Mouse (Mus musculus) brain, embryonic 14.5 days (tissue): ENCODE measurements around the gene Adprm. TPM values are rescaled to one million over a fixed set of nuclear protein-coding genes. Genes with fewer than 3 reads are reported as not detected.
"Not testable (repeated sequence)": the region's sequence is repeated elsewhere in the genome, so short reads cannot be mapped to it uniquely, and the experiment has no call there.

Experiments used
- DNase-seq: peaks from one replicate; pipeline ENCODE4 v3.0.0-alpha.2; 2011; ENCODE audit warnings: low read depth
- CTCF ChIP-seq: fragments of 200-500 bp; IDR thresholded peaks from 2 replicates; pipeline ENCODE4 v1.5.1; 2012; ENCODE audit warnings: inconsistent platforms, mild to moderate bottlenecking, moderate library complexity, borderline replicate concordance; ENCODE audit not compliant: insufficient read depth, insufficient read length; ENCODE audit errors: extremely low read depth
- POLR2A ChIP-seq: fragments of 200-500 bp; IDR thresholded peaks from 2 replicates; pipeline ENCODE4 v1.6.1; 2012; ENCODE audit warnings: mild to moderate bottlenecking, inconsistent platforms, borderline replicate concordance; ENCODE audit not compliant: poor library complexity, insufficient read depth, insufficient read length, severe bottlenecking; ENCODE audit errors: extremely low read depth
- polyA plus RNA-seq: library from polyadenylated mRNA; depleted of rRNA; stranded (reverse); fragments of >200 nt; gene quantifications from 2 replicates; pipeline ENCODE4 v1.2.3, GENCODE M21; 2012; rRNA removed

Adprm gene
- polyA plus RNA-seq = 28.8 and 33.5 TPM in 2 replicates

DNA sequence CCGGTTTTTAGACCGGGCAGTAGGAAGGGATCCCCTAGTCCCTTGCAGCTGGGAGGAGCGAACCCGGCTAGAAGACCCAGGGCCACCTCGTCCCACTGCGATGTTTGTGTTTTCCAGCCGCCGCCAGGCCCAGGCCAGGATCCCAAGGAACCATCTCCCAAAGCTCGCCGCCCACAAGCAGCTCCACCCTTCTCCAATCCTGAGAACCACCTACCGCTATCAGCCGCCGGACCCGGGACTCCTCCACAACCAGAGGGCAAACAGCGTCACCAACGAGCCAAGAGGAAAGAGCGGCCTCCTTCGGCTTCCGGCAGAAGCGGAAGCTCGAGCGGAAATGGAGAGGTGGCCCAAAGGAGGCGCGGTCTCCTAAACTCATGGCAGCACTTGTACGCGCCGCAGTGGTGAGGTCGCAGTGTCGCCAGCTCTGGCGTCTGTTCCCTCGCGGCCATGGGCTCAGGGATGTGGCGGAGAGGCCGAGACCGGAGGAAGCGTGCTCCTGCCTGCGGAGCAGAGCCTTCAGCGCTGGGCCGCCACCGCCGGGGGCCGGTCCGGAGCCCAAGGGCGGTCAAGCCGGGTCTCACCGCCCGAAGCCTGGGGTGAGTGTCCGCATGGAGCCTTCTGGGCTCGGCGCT, at the start of gene Adprm, which contains the start of gene Sco1:
Adprm (minus strand) TSS at position 274 of the 632 bp plus-strand sequence.
Sco1 (plus strand) TSS at position 350 of the 632 bp plus-strand sequence.
- peak; percentile 44; the same call in 1 of the 2 replicates for TF ChIP-seq CTCF
- TF ChIP-seq POLR2A = peak; percentile 70; the same call in 1 of the 2 replicates
- peak; percentile 95 for DNase-seq

DNA sequence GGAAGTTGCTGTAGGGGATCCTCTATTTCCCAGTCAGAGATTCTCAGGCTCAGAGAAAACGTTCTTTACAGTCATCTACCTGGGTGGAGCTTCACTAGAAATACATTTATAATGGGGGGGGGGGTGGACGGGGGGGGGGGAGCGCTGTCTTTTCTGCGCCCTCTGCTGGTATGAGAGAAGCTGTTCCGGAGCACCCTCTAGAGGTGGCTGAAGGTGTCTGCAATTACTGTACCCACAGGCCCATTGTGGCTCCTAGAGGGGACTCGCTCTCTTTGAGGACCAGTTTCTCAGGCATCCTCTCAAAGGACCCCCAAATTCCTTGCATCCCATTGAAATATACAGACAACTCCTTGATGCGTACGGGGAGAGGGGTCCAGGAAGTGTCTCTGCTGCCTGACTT, 49.3 kb upstream of the Adprm start:
- TF ChIP-seq CTCF (peak; percentile 70), POLR2A (no peak)
- no peak for DNase-seq

DNA sequence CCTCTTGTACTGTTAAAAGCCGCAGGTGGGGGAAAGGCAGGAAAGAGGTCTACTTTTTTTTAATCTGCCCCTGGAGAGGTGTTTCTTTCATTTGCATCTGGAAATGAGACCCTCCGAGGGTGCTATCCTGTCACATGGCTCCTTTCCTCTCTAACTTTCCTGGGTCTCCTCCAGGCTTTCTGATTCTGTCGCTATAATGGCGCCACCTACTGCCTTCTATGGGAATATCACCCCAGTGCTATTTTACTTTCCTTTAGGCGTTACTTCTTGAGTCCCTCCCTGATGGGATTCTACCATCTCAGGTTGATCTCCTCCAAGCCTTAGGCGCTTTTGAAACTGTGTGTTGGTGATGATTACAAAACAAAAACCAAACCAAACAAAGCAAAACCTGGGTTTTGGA, 47.8 kb upstream of the Adprm start:
- DNase-seq = no peak
- TF ChIP-seq POLR2A (no peak), CTCF (peak; percentile 62; the same call in 1 of the 2 replicates)

DNA sequence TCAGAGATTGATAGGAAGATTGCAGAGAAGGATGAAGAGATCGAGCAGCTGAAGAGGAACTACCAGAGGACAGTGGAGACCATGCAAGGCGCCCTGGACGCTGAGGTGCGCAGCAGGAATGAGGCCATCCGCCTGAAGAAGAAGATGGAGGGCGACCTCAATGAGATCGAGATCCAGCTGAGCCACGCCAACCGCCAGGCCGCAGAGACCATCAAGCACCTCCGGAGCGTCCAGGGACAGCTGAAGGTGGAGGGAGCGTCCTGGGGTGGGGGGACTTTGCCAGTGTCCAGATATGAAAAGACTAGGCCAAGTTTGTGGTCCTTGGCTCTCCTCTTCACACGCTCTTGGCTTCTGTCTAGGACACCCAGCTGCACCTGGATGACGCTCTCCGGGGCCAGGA, 46.8 kb upstream of the Adprm start:
- TF ChIP-seq POLR2A (no peak), CTCF (no peak)
- no peak for DNase-seq

DNA sequence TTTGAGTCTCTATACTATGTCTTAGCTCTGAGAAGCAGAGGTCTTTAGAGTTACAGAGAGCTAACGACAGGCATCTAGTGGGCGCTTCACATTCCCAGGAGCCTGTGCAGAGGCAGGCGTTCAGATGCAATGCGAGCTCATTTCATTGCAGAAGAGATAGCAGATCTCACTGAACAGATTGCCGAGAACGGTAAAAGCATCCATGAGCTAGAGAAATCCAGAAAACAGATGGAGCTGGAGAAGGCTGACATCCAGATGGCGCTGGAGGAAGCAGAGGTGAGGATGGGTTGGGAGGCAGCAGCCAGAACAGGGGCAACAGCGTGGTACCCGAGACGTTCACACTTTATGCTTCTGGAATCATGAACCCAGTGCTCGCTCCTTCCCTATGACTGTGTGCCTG, 46.0 kb upstream of the Adprm start:
- TF ChIP-seq POLR2A (no peak), CTCF (no peak)
- DNase-seq = peak; percentile 27

DNA sequence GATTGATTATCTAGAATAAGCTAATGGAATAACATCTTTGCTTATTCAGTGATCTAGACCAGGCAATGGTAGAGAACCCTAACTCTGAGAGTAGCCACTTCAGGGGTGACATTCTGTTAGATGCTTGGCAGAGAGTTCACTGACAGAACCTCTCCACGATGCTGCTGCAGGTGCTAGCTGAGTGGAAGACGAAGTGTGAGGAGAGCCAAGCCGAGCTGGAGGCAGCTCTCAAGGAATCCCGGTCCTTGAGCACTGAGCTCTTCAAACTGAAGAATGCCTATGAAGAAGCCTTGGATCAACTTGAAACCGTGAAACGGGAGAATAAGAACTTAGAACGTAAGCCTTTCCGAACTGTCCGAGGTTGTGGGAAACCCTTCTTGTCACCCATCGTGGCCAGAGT, 45.3 kb upstream of the Adprm start:
- no peak for DNase-seq
- TF ChIP-seq CTCF = no peak
- TF ChIP-seq POLR2A = no peak

DNA sequence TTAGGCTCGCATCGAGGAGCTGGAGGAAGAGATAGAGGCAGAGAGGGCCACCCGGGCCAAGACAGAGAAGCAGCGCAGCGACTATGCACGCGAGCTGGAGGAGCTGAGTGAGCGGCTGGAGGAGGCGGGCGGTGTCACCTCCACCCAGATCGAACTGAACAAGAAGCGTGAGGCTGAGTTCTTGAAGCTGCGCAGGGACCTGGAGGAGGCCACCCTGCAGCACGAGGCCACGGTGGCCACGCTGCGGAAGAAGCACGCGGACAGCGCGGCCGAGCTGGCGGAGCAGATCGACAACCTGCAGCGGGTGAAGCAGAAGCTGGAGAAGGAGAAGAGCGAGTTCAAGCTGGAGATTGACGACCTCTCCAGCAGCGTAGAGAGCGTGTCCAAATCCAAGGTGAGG, 42.1 kb upstream of the Adprm start:
- no peak for DNase-seq
- no peak for TF ChIP-seq POLR2A
- TF ChIP-seq CTCF = no peak

DNA sequence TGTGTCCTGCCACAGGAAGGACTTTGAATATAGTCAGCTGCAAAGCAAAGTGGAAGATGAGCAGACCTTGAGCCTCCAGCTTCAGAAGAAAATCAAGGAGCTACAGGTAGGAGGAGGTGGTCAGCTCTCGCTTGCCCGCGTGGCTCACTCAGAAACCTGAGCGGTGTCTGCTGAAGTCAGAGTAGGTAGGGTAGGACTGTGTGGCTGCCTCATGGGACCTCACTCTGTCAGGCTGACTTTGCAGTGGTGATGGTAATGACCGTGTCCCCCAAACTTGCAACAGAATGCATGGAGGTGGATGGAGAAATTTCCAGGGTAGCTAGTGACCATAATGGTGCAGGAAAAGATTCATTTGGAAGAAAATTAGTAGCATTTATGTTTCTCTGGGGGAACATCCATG, 41.3 kb upstream of the Adprm start:
- TF ChIP-seq POLR2A (no peak), CTCF (no peak)
- no peak for DNase-seq

DNA sequence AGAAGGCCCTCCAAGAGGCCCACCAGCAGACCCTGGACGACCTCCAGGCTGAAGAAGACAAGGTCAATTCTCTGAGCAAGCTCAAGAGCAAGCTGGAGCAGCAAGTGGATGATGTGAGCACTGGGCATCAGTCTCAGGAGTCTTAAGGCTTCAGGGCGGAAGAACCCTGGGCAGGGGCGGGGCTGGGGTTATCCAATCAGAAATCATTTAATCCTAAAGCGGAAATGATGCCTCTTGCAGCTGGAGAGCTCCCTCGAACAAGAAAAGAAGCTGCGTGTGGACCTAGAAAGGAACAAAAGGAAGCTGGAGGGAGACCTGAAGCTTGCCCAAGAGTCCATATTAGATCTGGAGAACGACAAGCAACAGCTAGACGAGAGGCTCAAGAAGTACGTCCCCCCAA, 40.8 kb upstream of the Adprm start:
- no peak for DNase-seq
- TF ChIP-seq POLR2A = no peak
- TF ChIP-seq CTCF = no peak

DNA sequence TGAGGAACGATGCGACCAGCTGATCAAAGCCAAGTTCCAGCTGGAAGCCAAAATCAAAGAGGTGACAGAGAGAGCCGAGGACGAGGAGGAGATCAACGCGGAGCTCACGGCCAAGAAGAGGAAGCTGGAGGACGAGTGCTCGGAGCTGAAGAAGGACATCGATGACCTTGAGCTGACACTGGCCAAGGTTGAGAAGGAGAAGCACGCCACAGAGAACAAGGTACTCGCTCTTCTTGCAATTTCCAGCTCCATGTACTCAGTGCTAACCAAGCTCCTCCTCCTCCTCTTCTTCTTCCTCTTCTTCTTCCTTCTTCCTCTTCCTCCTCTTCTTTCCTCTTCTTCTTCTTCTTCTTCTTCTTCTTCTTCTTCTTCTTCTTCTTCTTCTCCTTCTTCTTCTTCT, 40.0 kb upstream of the Adprm start:
- not testable (repeated sequence) for DNase-seq

DNA sequence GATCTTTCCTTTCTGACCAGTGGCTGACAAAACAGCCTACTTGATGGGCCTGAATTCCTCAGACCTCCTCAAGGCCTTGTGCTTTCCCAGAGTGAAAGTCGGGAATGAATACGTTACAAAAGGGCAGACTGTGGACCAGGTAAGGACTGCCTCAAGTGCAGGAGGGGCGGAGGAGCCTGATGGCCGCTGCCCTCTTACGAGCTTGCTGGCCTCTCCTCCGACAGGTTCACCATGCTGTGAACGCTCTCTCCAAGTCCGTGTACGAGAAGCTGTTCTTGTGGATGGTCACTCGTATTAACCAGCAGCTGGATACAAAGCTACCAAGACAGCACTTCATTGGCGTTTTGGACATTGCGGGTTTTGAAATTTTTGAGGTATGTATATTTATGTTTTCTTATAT, 34.8 kb upstream of the Adprm start:
- TF ChIP-seq CTCF (no peak), POLR2A (no peak)
- DNase-seq = no peak

DNA sequence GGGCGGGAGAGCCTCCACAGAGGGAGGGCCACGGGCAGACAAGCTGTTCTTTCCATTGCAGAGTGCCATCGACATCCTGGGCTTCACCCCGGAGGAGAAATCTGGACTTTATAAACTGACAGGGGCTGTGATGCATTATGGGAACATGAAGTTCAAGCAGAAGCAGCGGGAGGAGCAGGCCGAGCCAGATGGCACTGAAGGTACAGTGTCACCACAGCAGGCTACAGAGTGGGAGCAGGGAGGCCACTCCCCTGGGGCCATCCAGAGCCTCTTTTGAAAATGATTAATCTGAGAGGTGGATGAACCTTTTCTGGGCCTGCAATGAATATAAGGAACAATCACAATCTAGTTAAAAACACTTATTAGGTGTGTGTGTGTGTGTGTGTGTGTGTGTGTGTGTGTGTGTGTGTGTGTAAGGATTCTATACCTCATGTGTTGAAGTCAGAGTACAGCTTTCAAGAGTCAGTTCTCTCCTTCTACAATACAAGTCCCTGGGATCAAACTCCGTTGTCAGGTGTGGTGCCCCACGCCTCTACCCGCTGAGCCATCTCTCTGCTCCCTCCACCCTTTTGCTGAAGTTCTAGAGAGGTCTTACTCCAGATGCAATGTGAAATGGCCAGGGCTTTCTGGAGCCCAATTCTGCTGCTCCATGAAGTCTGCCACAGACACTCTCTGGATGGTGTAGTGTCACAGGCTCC, 34.2 kb upstream of the Adprm start:
- no peak for DNase-seq
- TF ChIP-seq CTCF = no peak
- no peak for TF ChIP-seq POLR2A
